ENCODE assay signal across 8 mouse cellular contexts in the genomic region with DNA sequence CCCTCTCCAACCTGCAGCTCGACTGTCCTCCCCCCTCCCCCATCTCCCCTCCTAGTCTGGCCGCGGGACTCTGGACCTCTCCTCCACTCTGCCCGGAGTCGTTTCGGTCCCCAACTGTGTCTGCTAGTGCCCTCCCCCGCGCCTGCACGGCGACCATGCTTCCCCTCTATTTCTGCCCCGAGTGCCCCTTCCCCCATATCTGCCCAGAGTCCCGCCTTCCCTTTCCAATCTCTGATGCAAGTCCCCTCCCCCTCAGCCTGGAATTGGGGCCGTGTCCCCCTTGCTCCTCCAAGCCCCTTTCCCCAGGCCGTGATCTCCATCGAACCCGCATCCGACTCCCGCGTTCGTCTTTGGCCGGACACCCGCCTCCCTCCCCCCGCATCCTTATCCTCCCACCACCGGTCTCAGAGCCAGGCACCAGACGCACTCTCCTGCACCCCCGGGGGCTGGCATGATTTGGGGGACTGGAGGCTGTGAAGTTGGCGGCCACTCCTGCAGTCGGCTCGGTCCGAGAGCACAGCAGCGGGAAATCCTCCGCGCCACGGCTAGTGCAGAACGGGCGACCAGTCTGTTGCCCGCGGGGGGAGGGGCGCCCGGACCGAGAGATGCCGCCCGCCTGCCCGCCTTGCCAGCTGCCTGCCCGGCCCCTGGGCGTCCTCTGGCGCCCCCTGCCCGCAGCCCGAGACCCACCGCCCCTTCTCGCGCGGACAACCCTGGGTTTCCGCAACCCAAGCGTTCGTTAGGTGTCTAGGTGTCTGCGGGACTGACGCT. TPM values are rescaled to one million over a fixed set of nuclear protein-coding genes. Genes with fewer than 3 reads are reported as not detected.
DNase-seq lines count a peak whose midpoint lies in the region; ATAC-seq lines count a peak whose summit lies in the region.

No protein-coding gene starts in this region.

- peak overlapping the region; percentile 99 for H3K4me2 ChIP-seq in kidney, embryonic 14.5 days (replicated peaks; ENCODE audit: low read depth, low read length)
- peak overlapping the region; percentile 79 for H3K4me2 ChIP-seq in liver, embryonic 11.5 days

- no peaks in the 10 kb centered on the region for H3K36me3 ChIP-seq in kidney, embryonic 14.5 days (ENCODE audit: control insufficient read depth, insufficient read depth, low read length)
- no peaks in the 10 kb centered on the region for H3K36me3 ChIP-seq in liver, embryonic 11.5 days (ENCODE audit: control insufficient read depth, insufficient read depth, low read length)

- H3K27ac ChIP-seq in kidney, embryonic 14.5 days (ENCODE audit: low read depth, low read length): no peak overlapping the region
- no peak overlapping the region for H3K27ac ChIP-seq in liver, embryonic 11.5 days (ENCODE audit: low read depth, low read length)

- no peaks in the 10 kb centered on the region for H3K9me3 ChIP-seq in kidney, embryonic 14.5 days (ENCODE audit: control insufficient read depth, low read length)
- no peaks in the 10 kb centered on the region for H3K9me3 ChIP-seq in liver, embryonic 11.5 days (ENCODE audit: control insufficient read depth, low read length)

- peak; percentile 94 for DNase-seq in heart, adult 11 months
- DNase-seq in heart, adult 9 months (ENCODE audit: low spot score in 2 of 2): no peak
- peak; percentile 80 to 86 for DNase-seq in cerebellum, postnatal 36 days
- DNase-seq in heart, adult 8-10 months (ENCODE audit: low spot score): peak; percentile 17
- DNase-seq in liver, embryonic 11.5 days (ENCODE audit: low spot score): peak; percentile 49
- DNase-seq in neural tube, embryonic 10.5 days (ENCODE audit: extremely low spot score, low spot score): peak; percentile 69
- DNase-seq in testis, postnatal 10 days (ENCODE audit: low spot score): peak; percentile 80

- peak; percentile 8; the same call in 1 of the 2 replicates for ATAC-seq in kidney, embryonic 14.5 days (ENCODE audit: low FRiP score, low TSS enrichment)
- ATAC-seq in liver, embryonic 11.5 days (replicated peaks; ENCODE audit: low FRiP score): no peak

- peak overlapping the region; percentile 61 for H3K4me3 ChIP-seq in kidney, embryonic 14.5 days (ENCODE audit: low read length)
- H3K4me3 ChIP-seq in liver, embryonic 11.5 days (ENCODE audit: low read depth, low read length): peak overlapping the region; percentile 51

- under 1% methylated on average over 57 of the region's 58 CpGs for WGBS in kidney, embryonic 14.5 days
- 3% methylated on average over 52 of the region's 58 CpGs for WGBS in liver, embryonic 11.5 days

- peaks cover 54% of the 10 kb centered on the region for H3K4me1 ChIP-seq in kidney, embryonic 14.5 days (ENCODE audit: control insufficient read depth, insufficient read depth, low read length)
- H3K4me1 ChIP-seq in liver, embryonic 11.5 days (replicated peaks; ENCODE audit: control insufficient read depth, insufficient read depth, low read length): peaks cover 3% of the 10 kb centered on the region

- H3K9ac ChIP-seq in kidney, embryonic 14.5 days (ENCODE audit: low read depth, low read length): peak overlapping the region; percentile 67; the same call in 1 of the 2 replicates
- no peak overlapping the region for H3K9ac ChIP-seq in liver, embryonic 11.5 days (ENCODE audit: low read depth, low read length)

- peaks cover 44% of the 10 kb centered on the region for H3K27me3 ChIP-seq in kidney, embryonic 14.5 days (ENCODE audit: control insufficient read depth, insufficient read depth, low read length)
- H3K27me3 ChIP-seq in liver, embryonic 11.5 days (replicated peaks; ENCODE audit: control insufficient read depth, insufficient read depth, low read length): peaks cover 97% of the 10 kb centered on the region

RNA-seq across cellular contexts. Expression of gene Adgrb2, which starts 1.2 kb away (rescaled TPM):
- total RNA-seq in heart, adult 8-10 months (2022): 1 to 10 TPM; 1.7 to 2.3 (median 1.9) TPM
- polyA plus RNA-seq in kidney, embryonic 14.5 days (2014; fragmentation: Nextera tagmentation; extraction: Ambion mirVana): 2.6 and 3.3 TPM in 2 replicates
- polyA plus RNA-seq in liver, embryonic 11.5 days (2014; fragmentation: Nextera tagmentation; extraction: Ambion mirVana): 1.1 and 1.3 TPM in 2 replicates

RNA-seq across cellular contexts. Expression of gene Spocd1, which starts 56.8 kb away (rescaled TPM):
- total RNA-seq in heart, adult 8-10 months (2022): under 1 TPM in 1 of 4 experiments, not detected in 3; 0.09 TPM
- polyA plus RNA-seq in kidney, embryonic 14.5 days (2014; fragmentation: Nextera tagmentation; extraction: Ambion mirVana): not detected in 2 replicates
- polyA plus RNA-seq in liver, embryonic 11.5 days (2014; fragmentation: Nextera tagmentation; extraction: Ambion mirVana): 0.07 and 0.17 TPM in 2 replicates

Comparison
In these comparisons a context has a peak if more than half of its experiments do, and no peak if none do; other contexts are left out.
1. DNase-seq: peak in heart, adult 11 months (single experiment), cerebellum, postnatal 36 days (2 of 2), heart, adult 8-10 months (single experiment), liver, embryonic 11.5 days (single experiment), neural tube, embryonic 10.5 days (single experiment) and testis, postnatal 10 days (single experiment); none in heart, adult 9 months (0 of 2).